Mouse (Mus musculus) left cerebral cortex, adult 18-20 months (tissue): ENCODE measurements around the gene Pphln1. TPM values are rescaled to one million over a fixed set of nuclear protein-coding genes. Genes with fewer than 3 reads are reported as not detected.

Experiments
- DNase-seq, 2 experiments: peaks; one replicate each; pipeline ENCODE4 v3.0.0; 2021 to 2022; ENCODE audit warnings: low spot score in 2 of 2, mixed read lengths in 1 of 2
- total RNA-seq, 2 experiments: library from RNA; stranded (reverse); gene quantifications; 2 replicates each; pipeline ENCODE4 v1.2.3; 2021

The Pphln1 gene
- total RNA-seq, 2 experiments from 2014 or later = 43.9 to 47.7 TPM

DNA sequence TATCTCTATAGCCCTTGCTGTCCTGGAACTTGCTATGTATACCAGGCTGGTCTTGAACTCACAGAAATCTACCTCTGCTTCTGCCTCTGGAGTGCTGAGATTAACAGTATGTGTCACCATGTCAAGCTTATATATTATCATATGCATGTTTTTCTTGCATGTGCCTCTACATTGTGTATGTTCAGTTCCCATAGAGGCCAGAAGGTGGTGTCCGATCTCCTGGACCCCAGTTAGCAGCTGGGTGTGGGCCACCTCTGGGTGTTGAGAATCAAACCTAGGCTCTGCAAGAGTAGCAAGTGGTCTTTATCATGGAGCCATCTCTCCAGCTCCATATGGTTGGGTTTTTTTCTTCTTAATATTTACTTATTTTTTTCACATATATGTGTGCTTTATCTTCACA, 24.4 kb downstream of the Pphln1 start:
- DNase-seq = no peak

DNA sequence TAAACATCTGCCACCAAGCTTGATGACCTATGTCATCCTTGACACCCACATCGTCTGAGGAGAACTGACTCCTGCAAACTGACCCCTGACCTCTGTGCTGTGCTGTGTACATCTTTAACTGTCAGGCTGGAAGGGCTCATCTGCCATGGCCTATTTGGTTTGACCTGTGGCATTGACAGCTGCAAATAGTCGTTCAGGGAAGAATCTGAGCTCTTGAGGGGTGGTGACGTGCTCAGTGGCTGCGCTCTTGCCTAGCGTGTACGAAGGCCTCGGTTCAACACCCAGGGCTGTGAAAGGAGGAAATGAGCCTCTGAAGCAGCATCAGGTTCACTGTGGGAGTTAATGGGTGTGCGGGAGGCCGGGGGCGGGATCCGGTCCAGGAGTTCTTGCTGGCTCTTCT, 35.7 kb downstream of the Pphln1 start:
- no peak for DNase-seq

DNA sequence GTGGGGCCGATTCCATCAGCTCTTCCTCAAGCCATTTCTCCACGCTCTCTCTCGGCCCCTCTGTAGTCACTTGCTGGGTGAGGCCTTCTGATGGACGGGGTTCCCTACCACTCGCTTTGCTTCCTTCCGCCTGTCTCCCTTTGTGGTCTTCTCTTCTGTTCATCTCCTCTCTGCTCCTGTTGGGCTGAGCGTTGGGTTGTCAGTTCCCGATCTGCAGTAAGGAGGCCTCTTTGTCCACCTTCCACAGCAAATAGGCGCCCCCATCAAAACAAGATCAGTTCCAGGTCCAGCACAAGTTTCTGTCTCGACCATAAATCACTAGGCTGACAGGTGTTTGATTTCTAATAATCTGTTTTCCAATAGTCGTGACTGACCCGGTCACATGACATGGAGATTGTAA, 37.8 kb downstream of the Pphln1 start:
- no peak for DNase-seq

DNA sequence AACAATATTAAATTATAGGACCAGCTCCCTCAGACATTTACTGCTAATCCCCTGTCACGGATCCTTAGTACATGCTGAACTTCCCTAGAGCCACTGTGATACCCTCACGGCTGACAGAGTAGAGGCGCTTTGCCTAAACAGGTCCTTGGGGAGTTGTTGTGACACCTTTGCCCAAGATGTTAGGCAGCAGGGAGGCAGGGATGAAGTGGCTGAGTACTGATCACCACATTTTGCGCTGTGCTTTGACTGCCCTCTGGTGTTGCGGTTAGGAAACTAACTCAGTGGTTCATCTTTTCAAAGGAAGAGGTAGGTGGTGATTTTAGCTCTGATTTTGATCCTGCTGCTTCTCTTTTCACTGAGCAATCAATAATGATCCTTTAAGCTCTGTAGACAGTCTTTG, 40.5 kb downstream of the Pphln1 start:
- DNase-seq = peak; percentile 69 to 73

DNA sequence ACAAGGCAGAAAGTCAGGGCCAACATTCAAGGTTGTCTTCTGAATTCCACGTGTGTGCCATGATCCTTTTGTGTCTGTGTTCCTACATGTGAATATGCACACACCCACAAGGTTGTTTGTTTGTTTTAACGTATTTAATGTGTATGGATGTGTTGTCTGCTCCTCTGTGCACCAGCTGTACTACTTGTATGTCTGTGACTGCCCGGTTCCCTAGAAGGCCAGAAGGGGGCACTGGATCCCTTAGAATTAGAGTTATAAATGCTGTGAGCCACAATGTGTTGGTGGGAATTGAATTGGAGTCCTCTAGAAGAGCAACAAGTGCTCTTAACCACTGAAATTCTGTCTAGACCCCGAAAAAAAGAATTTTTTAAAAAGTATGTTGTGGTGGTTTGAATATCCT, 44.1 kb downstream of the Pphln1 start:
- no peak for DNase-seq

DNA sequence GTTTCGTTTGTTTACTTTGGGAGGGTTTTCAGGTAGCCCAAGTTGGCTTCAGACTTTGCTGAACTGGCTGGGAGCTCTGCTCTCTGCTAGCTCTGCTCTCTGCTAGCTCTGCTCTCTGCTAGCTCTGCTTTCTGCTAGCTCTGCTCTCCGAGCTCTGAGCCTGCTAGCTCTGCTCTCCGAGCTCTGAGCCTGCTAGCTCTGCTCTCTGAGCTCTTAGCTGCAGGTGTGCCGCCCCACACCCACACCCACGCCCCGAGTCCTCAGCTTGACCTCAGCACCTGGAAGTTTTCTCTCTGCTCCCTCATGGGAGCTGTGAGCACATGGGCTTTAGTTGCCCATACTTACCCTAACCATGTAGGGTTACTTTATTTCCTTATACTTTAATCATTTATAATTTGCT, 45.5 kb downstream of the Pphln1 start:
- DNase-seq = no peak

DNA sequence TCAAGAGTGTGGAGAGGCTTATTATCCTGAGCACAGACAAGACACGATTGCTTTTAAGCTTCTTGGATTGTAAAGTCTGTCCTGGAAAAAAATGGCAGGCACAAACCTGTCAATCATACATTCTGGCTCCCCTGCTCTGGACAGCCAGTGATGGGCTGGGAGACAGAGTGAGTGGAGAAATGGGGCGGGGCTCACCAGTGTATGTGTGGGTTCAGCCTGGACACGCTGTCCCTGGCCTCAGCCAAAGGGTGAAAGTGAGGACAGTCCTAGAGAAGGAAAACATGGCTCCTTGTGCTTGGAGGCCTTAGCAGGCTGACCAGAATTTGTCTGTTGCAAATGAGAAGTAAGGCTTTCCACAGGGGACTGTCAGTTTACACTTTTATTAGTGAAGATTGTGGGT, 50.7 kb downstream of the Pphln1 start:
- DNase-seq = no peak

DNA sequence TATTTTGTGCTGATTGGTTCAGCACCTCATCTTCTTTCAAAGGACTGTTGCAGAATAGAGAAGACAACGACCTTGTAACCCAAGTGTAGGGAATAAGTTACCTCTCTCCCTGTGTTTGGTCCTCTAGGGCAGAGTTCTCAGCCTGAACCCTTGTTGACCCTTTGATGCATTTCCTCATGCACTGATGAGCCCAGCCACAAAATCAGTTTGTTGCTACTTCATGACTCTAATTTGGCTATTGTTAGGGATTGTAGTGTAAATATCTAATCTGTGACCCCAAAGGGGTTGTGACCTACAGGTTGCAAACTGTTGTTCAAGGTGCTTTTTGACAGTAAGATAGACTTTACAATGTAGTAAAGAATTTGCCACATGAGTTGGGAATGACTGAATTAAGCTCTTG, 55.1 kb downstream of the Pphln1 start:
- DNase-seq = no peak

DNA sequence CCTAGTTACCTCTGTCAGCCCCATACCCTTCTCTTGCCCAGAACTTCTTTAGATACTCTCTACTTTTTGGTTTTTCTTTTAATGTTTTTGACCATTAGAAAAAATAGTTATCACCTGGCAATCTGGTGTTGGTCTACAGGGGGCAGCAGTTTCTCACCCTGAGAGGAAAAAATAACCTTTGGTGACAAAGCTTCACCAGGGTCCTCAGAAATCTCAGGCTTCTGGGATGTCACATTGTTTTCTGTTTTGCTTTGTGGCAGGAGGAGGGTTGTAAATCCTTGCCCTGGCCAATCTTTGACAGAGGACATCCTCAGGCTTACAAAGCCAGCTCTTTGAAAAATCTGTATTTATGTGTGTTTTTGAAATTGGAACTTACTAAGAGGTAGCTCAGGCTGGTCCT, 57.9 kb downstream of the Pphln1 start:
- DNase-seq = no peak

DNA sequence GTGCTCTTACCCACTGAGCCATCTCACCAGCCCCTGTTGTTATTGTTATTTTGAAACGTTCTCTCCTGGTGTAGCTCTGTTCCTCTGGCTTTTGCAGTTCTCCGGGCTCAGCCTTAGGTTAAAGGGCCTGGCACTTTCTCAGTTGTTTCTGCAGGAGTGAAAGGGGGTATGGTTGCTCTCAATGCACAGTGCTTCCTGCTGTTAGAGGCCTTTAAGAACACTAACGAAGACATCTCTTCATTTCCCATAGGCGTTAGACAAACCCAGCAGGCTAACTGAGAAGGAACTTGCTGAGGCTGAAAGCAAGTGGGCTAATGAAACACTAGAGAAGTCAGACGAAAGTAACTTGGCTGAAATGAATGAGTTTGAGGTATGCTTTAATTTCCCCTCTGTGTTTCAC, 61.3 kb downstream of the Pphln1 start:
- DNase-seq = no peak

DNA sequence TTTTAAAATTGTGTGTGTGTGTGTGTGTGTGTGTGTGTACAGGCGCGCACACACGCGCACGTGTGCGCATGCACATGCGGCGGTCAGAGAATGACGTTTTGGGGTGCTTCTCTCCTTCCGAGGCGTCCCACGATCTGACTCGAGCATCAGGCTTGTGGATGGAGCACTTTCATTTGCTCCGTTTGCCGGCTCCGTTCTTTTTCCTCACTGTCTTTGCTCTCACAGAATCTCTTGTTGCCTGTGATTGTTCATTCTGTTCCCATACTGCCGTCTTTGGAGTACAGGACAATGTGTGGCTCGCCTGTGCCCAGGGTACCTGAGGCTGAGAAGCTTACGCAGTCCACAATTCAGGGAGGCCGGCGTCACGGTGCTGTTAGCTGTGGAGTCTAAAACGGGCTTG, 62.9 kb downstream of the Pphln1 start:
- no peak for DNase-seq

DNA sequence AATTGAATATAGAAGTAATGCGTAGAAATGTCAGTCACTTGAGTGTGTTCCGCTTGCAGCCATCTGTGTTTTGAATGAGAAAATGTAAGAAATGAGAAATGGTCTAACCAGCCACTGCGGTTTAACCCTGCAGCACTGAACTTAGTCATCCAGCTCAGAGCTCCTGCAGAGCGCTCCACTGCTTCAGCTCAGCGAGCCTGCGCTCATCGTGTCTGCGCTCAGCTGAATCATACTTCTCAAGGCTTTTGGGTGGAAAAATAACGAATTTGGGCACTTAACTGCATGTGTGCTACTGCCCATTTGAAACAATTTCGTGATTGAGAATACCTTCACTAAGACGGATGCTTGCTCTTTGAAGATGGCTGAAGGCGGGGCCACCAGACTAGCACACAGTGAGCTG, 73.5 kb downstream of the Pphln1 start:
- DNase-seq = no peak

DNA sequence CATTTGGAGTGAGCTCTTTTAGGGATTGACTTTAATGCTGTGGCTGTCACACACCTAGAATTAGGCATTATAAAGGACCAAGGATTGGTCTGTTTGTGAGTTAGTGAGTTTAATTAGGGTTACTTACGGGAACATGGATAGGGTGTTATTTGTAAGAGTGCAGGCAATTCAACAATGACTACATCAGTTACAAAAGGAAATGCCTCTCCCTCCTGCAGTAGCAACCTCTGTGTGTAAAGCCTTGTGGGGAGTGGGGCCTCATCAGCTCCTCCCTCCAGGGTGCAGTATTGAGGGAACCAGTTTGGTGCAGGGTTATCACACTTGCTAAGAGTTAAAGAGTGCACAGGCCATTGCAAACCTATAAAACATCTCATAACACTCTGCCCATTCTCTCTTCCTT, 73.9 kb downstream of the Pphln1 start:
- no peak for DNase-seq

DNA sequence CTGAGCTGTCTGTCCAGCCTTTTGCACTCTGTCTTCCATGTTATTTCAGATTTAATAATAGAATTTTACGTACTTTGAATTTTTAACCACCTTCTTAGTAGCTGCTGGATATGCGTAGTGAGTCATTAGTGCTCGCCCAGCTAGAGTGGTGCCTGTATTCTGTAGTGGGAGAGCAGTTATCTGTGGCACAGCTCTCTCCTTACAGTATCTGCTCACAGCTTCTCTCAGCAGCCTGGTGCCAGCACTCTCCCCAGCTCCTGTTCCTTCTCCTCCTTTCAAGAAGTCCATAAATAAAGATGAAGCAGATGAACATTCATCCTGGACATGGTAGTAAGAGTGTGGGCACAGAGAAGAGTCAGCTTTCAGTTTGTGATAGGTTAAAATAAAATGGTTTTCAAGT, 76.1 kb downstream of the Pphln1 start:
- peak; percentile 27 to 54 for DNase-seq

DNA sequence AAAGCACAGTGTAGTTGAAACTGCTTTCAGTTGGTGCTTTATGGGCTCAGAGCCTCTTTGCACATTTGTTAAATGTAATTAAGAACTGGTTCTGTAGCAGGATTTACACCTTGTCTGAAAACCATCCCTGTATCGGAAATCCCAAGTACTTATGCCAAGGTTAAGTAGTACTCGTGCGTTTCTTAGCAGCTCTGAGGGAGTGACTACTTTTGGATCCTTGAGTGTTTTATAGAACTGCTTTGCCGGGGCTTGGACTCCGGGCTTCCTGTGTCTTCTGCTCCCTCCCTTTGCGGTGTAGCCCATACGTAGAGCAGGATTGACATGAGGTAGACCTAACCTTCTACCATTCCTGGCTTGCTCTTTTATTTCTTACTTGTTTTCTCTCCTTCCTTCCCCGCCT, 77.5 kb downstream of the Pphln1 start:
- no peak for DNase-seq

DNA sequence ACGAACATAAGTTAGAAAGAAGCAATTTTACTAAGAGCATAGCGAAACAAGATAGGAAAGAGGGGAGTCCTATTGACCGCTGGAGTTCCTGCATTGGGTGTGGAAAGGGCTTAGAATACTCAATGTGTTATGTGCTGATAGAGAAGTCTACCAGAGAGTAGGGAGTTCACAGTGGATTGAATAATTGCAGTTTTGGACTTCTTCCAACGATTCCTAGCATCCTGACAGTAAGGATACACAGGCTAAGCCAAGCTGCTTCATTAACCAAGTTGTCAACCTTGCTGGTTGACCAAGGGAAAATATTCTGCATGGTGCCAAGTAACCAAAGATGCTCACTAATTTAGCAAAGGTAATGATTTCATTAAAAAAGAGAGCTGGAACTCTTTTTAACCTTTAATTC, 79.6 kb downstream of the Pphln1 start:
- no peak for DNase-seq

DNA sequence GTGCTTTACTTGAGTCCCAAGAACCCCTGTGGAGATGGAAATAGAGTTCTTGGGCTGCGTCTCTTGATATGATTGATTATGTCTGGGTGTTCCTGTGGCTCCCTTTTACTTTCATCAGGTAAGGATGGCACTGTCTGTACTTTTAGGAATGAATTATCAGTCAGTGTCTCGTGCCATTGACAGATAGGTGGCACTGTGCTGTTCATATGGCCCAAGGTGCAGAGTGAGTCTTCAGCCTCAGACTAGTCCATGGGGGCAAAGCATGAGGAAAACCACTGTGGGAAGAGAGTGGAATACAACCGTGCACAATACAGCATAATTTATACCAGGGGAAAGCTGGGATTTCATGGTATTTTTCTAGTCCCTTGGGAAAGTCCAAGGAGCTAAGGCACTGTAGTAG, 80.5 kb downstream of the Pphln1 start:
- no peak for DNase-seq

DNA sequence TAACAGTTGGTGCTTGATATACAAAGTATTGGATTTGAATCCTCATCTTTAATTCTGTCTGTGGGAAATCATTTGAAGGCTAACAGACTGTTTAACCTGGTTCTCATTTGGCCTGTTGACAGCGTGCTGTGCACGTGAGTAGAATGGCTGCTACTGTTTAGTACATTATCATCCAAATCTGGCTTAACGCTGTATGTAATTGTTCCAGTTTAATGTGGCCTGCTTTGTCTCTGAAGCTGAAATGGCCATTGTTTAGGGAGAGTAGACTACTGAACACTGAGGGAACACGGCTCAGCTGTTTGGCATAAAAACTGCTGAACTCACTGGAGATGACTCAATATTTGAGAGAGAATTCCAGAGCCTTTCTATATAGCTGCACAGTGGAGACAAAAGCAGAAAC, 81.3 kb downstream of the Pphln1 start:
- no peak for DNase-seq

DNA sequence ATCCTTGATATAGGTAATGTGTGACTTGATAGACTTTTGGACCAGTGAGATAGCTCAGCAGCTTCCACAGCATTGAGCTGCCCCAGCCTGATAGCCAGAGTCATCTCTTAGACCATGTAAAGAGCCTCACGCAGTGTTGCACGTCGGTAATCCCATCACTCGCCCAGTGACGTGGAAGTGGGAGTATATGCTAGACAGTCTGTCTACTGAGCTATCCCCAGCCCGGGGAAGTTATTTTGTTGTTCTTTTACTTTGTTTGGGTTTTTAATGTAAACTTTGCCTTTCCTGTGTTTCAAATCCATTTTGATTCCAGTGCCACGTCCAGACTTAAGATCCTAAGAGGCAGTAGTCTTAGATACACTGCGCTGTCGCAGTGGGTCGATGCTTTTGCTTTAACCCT, 83.0 kb downstream of the Pphln1 start:
- no peak for DNase-seq

DNA sequence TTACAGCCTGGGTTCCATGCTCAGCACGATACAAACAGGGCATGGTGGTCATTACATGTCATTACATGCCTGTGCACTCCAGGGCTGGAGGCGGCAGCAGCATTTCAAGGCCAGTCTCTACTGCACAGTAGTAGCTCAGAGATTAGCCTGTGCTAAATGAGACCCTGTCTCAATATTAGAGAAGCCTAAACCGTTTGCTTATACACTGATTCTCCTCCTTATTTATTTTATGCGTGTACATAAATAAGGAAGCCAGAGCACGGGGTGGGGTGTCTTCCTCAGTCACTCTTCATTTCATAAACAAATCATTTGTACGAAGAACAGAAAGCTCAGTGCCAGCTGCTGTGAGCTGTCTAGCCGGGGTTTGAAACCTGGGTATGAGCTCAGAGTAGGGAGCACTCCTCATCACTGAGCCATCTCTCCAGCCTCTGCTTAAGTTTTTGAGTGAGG, 86.1 kb downstream of the Pphln1 start:
- no peak for DNase-seq

DNA sequence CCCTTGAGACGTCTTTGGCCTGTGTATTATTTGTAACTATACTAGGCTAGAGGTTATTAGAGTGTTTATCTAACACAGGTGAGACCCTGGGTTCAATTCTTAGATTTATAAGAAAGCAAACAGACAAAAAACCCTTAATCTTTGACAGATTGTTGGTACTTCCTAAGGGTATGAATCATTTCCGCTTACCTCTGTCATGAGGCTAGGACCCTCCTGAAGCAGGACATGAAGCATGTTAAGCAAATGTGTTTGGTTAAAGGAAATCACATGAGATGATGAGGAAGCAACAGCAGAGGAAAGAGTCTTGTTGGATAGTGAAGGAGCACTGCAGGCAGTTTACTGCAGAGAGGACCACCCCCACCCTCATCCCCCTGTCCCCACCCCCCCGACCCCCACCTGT, 87.1 kb downstream of the Pphln1 start:
- no peak for DNase-seq

DNA sequence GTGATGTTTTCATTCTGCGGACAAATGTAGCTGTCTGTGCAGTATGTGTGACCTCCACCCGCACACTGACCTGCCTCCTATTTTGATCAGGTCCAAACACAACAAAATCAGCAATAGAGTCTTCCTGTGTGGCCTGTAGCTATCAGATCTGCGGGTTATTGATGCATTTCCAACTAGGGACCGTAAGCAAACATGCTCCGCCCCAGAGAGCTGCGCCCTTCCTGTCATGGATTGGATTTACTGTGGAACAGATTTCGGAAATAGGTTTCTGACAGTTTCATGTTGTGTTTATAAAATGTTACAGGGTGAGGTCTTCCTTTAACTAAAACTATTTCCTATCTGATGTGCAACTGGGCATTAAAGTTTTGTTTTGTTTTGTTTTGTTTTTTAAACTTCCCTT, 87.9 kb downstream of the Pphln1 start:
- DNase-seq = no peak

DNA sequence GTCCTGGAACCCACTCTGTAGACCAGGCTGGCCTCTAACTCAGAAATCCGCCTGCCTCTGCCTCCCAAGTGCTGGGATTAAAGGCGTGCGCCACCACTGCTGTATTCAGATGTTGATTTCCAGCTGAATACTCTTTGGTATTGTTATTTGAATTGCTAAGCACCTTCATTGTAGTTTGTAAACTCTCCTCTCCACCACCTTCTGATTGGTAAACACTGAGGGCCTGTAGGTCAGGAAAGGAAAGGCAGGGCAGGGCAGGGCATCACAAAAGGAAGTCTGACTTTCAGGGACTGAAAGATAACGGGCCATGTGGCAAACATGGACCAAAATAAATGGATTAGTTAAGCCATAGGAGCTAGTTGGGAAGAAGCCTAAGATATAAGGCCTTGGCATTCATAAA, 91.4 kb downstream of the Pphln1 start:
- no peak for DNase-seq

DNA sequence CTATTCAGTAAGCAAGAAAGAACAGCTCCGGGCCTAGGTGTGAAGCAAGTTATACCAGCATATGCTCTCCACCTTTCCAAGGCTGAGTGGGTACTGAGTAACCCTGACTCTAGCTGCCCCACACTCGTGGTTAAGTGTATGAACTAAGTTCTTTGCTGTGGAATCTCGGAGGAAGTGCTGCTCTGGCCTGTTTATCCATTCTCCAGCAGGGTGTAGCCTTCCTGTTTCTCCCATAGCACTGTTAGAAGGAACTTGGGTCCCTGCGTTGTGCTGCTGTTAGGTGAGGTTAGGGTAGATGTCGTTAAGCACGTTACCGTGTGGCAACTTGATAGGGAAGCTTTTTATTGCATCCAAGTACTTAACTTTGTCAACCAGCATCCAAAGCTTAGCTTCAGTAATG, 96.5 kb downstream of the Pphln1 start:
- DNase-seq = no peak
